Mouse (Mus musculus) kidney, adult 8-10 months (tissue): ENCODE measurements around the gene Kcnk3.

Experiments used
- DNase-seq, 2 experiments: peaks; one replicate each; pipeline ENCODE4 v3.0.0; 2022

Kcnk3 gene

DNA sequence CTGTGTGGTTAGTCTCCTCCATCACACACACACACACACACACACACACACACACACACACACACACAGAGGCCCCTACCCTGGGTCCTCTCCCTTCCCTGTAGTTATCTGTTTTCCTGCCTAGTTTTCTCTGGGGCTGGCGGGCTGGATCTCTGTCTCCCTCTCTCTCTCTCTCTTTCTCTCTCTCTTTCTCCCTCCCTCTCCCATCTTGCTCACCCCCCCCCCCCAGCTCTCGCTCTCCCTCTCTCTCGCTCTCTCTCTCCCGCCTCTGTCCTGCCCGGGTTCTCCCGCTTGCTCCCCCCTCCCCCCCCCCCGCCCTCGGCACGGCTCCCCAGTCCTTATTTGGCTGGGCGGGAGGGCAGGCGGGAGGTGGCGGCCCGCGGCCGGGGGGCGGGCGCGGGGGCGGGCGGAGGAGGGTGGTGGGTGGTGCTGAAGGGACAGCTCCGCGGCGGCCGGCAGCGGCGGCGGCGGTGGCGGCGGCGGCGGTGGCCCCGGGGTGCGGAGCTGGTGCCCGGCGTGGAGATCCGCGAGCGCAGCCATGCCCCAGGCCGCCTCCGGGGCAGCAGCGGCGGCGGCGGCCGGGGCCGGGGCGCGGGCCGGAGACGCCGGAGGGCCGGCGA is at the start of gene Kcnk3:
TSS of gene Kcnk3 (plus strand) at position 490 of the 620 bp plus-strand sequence.
- peak; percentile 30 to 44 for DNase-seq

DNA sequence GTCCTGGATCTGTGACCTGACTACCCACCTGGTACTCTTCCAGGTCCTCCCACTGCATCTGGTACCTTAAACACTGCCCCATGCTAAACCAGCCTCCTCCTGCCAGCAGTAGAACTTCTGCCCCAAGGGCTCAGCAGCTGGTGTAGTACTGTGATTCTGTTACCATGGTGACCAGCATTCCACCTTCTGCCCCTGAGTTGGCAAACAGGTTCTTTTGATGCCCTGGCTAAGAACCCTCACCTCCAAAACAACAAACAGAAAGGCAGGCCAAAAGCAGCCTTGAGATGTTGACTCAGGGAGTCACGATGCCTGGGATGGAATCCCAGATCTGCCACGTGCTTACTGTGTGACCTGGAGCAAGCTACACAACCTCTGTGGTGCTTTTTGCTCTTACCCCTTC is 42.3 kb upstream of the Kcnk3 start, which contains the start of gene Cib4:
TSS of gene Cib4 (minus strand) at position 139 of the 400 bp plus-strand sequence.
- peak in 1 of 2 experiments; percentile 23 for DNase-seq

DNA sequence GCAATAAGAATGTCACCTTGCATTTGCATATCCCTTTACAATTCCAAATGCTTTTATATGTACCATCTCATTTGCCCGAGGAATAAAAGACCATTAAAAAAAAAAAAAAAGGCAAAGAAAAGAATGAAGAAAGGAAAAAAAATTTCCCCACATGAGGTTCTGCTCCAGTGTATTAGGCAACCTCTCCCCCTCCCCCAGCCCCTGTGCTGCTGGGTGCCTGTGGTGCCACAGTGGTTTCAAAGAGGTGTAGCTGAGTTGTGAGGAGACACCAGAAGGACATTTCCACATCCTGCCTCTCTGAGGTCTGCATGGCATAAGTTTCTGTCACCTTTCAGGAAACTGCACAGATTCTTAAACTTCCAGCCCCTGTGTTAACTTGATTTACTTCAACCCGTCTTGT is 39.3 kb upstream of the Kcnk3 start:
- no peak for DNase-seq

DNA sequence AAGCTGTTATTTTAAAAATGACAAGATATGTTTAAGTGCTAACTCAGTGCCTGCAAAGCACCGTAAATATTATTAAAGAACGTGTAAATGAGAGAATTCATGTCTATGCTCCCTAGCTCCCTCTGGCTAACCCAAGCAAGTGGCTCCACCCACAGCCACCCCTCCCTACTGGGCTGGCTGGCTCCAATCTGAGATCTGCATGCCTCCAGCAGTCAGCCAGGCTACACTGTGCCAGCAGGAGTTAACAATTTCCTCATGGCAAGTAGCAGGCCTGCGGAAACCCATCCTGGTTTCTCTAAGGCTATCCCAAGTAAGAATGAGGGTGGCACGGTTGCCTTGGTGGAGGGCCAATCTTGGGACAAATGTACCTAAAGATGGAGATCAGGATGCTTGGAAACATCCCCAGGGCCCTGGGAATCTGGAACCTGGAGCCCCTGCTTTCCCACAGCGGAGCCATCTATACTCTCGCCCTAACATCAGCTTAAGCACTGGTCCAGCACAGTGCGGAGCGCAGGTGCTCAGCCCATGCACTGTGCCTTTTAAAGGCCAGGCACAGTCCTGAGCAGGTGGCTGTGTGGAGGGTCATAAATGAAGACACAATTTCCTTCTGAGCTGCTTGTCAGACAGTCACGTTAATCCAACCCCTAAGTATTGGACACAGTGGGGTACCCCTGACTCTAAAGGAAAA is 37.5 kb upstream of the Kcnk3 start:
- DNase-seq: no peak

DNA sequence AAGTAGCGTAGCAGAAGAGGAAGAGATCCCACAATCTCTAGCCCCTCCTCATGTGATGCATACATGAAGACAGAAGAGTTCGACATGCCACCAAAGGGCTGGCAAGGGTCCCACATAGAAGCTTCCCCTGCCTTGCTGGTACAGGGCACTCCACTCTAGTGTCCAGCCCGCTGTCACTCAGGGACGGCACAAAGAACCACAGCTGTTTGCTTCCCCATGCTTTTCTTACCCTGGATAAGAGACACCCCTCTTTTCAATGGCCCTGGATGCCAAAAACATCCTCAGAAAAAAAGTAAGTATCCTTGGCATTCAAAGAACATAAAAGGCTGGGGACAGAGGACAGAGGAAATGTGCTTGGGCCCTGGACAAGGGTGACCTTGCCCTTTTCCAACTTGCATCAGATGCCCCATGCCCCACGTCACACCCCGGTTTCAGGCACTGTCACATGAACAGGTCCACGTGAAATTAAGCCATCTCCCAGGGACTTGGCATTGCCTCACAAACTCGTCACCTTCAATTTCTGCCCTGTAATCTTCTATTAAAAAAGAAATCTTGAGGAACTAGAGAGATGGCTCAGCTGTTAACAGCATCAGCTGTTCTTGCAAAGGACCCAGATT is 36.8 kb upstream of the Kcnk3 start:
- DNase-seq: no peak

DNA sequence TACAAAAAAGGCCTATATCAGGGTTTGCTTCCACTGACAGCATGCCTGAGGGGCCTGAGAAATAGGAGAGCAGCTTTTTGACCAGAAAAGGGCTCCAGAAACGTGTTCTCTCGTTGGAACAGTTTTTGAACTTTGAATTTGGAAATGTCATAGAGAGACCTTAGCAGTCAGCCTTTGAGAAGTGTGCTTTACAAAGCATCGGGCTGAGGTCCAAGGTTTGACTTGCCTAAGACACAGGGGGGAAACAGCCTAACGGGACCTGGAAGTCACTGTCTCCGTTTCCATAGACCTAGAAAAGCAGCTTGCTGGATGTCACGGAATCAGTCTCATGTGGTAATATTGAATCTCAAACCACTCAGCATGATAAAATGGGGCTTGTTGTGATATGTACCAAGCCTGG is 36.0 kb upstream of the Kcnk3 start:
- DNase-seq: no peak

DNA sequence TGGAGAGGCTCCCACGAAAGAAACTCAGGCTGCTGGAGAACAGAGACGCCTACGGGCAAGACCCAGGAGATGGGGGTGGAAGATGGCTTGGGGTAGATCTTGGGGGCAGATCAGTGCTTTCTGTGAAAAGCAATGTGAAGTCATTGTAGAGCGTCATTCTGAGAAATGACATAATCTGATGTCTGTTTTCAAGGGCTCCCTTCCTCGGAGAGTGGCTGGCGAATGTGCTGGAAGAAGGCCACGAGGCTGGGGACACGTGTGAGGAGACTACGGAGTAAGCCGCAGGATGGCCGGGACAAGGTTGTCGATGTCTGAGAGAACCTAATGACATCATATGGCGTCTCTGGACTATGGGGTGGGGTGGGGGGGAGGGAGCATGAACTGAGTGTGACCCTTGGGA is 34.0 kb upstream of the Kcnk3 start:
- DNase-seq: no peak

DNA sequence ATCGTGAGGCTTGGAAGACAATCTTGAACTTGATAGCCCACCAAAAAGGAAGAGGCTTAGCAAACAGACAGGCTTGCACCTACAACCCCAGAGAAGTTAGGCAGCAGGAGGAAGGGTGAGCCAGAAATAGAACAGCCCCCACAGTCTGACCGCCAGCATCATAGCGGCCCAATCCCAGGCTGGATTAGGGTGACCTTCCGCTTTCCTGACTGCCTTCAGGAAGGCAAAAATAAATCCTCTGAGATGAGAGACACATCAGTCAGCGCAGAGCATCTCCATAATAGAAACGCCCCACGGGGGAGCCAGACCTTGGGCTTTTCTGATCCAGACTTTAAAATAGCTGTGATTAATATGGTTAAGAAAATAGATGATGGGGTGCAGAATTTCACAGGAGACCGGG is 33.0 kb upstream of the Kcnk3 start:
- DNase-seq: no peak

DNA sequence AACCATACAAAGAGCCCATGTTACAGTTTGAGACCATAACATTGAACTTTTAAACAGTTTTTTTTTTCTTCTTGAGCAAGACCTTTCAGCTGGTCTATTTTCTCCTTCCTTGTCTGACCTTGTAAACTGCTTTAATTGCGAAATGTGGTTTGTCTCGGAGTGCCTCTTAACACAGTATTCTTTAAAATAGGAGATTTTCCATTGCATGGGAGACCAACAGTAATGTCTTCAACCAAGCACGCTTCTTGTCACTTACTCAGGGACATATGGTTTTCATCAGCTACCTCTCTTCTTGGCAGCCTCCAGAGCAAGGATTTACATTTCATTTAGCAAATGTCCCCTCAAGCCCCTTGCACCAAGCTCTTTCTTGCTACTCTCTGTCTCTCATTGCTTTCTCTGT is 31.7 kb upstream of the Kcnk3 start:
- no peak for DNase-seq

DNA sequence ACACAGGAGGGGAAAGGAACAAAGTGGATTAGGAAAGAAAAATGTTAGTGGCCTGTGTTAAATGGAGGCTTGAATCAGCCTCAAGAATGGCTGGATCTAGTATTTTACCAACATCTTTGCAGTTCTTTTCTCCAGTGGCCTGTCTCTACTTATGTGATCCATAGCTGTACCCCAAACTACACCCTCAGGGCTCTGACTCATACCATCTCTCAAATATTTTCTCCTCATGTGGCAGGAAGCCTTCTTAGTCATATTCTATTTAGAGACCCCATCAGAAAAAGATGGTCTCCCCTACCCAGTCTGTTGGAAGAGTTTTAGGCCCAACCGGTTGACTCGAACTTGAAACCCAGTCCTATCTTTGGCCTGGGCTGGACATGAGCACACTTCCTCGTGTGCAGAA is 28.5 kb upstream of the Kcnk3 start:
- DNase-seq: no peak

DNA sequence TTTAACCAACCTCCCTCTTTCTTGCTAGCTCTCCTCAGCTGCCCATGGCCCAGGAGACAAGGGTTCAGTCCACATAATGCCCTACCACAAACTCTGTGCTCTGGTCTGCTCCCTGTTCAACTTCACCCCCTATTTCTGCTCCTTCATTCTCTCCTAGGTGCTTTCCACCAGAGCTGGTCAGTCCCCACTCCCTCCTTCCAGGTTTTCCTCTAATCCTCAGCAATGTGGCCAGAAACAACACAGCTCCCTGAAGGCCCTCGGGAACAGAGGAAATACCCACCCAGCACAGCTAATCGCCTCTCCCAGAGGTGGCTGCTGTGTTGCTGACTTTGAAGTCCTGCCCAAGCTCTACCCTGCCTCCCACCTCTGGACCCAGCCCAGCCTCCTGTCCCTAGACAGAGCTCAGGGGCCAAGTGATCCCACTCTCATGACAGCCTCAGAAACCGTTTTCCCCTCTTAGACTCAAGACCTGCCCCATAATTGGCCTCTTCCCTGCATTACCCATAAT is 27.9 kb upstream of the Kcnk3 start:
- no peak for DNase-seq

DNA sequence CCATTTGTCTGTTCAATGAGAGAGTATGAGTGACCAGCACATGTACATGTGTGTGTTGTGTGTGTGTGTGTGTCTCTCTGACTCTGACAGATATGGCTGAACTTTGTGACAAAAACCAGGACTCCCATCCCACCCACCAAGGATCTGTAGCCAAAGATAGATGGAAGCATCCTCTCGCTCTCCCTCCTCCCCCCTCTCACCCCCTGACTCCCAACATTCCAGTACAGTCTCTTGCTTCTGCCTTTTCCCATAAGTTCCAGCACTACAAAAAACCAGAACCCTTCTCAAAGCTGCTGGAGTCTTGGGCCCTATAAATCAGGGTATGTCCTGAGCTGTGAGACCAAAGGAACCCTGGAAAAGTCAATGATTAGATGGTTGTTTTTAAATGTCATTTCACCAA is 19.5 kb upstream of the Kcnk3 start:
- DNase-seq: no peak

DNA sequence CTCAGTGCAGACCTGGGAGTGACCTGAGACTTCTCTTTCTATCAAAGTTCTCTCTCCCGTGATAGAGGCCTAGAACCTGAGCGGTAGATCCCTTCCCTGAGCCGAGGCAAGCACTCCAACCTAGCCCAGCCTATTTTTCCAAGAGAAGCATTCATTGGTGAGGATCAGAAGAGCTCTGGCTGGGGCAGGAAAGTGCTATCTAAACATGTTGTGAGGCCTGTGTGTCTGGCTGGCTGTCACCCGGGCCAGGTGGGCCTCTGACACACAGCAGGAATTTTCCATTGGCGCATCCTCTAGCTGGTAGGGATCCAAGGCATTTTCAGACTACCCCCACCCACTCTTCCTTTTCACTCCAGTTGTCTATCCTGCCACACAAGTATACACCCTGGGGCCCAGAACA is 16.1 kb upstream of the Kcnk3 start:
- DNase-seq: no peak

DNA sequence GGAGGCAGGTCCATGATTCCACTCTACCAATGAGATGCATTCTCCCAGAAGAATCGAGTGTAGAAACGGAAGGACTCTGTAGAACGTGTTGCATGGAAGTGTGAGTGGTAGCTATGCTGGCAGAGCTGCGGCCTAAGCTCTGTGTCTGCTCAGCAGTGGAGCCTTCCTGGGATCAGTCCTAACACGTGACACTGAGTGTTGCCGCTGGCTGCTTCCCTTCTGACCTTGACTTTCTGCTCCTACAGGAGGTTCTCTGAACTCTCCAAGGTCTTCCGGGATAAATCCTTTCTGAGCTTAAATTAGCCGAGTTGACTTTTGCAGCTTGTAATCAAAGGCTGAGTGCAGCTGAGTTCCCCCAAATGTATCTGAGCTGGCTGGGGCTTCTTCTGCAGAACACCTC is 13.6 kb upstream of the Kcnk3 start:
- no peak for DNase-seq

DNA sequence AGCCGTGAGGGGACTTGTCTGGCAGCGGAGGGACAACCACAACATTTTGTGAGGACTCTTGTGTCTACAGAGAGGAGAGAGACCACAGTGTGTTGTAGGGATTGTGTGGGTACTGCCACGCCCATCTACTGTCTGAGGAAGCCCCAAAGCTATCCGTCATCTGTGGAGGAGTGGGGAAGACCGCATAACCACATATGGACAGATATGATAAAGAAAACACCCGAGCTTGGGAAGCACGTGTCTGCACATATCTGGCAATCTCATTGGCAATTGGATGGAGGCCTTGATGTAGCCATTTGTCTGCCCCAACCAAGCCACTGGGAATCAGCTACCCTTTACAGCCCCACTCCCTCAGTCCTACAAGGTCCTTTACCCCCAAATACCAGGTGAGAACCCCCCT is 11.7 kb upstream of the Kcnk3 start:
- no peak for DNase-seq

DNA sequence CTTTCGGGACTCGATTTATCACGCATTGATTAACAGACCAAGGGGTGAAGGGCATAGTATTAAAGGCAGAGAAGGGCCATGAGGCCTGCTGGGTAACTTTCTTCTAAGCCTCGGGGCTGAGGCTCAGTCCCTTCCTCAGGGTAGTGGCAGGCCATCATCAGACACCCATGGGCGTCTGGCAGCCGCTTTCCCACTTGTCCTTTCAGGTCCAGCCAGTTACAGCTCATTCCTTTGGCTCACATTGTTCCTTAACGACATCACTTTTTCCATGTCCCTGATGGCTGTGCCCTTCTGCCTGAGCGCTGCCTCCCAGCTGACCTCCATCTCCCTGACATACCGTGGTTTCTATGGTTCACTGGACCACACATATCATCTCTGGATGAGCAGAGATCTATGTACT is 10.7 kb upstream of the Kcnk3 start:
- no peak for DNase-seq

DNA sequence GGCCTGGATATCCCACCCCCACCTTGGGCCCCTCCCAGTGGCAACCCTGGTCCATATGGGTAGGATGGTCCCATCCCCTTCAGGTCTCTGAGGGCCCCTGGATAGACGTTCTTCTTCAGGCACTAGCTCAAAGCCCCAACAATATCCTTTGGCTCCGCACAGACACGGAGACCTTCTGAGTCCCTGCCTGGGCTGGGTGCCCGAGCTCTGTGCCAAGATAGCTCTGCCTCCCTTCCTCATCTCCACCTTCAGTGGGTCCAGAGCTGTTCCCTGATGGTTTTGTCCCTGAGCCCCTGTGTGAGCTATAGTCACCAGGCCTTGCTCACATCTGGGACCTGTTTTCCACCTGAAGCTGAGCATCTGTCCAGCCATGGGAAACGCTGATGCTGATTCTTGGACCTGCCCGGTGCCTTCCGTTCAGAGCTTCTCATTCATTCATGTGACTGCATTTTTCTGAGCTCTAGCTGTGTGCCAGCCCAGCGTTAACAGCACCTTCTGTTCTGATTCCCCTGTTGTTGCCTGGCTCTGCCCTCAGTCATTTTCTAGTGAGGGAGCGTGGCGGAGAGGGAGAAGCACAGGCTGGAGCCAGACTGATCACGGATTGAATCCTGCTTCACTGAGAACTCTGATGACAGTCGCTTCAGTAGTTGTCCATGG is 10.2 kb upstream of the Kcnk3 start:
- DNase-seq: no peak

DNA sequence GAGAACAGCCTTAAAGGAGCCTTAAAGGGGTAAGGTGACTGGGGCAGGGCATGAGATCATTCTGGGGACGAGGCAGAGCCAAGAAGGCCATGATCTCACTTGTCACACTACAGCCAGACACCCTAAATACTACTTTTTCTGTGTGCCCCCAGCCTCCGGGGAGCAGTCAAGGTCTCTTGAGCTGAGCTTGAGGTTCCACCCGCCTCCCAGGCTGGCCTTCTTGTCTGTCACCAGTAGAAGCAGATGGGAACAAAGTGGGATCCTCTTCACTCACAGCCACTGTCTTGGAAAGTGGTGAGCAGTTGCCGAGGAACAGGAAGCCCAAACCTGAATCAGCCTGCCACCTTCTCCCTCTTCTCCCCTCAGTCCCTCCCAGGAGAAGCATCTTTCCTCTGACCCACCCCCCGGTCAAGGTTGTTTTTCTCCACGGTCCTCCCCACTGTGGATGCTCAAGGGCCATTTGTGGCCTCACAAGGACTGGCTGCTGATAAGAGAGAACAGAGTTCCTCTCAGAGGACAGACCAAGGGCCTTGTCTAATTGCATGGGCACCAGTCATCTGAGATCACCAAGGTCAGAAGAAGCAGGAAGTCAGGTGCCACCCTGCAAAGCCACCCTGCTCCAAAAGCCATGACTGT is 9.4 kb upstream of the Kcnk3 start:
- DNase-seq: no peak

DNA sequence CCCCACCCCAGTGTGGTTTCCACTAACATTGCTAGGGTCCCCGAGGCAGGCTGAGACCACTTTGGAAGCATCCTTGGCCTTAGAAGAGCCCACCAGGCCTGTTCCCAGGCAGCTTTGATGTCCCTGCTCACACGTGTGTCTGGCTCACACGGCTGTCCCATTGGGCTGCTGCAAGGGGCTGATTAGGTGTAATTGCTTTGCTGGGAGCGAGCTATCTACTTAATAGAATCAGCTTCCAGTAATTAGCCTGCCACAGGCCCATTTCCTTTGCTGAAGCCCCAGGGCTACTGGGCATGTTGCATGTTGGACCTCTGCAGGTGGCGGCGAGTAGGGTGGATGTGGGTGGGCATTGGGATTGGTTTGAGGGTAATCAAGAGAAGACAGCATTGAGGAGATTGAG is 7.2 kb upstream of the Kcnk3 start:
- no peak for DNase-seq

DNA sequence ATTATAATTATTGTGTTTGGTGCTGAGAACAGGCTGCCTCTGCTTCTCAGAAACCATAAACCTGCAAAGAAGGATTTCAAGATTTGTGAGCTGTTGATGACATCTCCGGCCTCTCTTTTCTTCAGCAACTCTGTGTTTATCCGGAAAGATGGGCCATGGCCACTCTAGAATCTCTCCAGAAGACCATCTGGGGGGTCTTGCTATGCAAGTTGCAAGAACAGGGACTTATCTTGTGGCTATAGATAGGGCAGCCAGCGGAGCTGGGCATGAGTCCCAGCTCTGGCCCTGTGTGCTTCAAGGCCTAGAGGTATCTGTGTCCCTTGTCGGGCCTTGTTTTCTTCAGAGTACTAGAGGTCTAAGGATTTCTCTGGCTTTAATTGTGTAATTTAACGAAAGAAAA is 6.0 kb upstream of the Kcnk3 start:
- DNase-seq: no peak

DNA sequence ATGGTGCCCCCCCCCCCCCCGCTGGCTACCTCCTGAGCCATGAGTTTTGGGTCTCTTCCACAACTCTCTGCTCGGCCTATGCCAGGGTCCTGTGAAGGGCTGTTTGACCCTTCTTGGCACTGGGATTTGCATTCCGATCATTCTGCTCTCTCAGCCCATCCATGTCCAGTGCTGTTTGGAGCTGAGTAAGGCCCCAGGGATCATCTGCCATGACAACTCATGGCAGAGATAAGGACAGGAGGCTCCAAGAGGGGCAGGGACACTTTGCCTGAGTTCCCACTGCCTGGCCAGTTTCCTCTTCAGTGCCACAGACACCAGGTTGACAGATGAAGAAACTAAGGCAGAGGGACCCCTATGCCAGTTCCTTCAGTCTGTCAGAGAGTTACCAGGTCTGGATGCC is 1.4 kb upstream of the Kcnk3 start:
- DNase-seq: no peak

DNA sequence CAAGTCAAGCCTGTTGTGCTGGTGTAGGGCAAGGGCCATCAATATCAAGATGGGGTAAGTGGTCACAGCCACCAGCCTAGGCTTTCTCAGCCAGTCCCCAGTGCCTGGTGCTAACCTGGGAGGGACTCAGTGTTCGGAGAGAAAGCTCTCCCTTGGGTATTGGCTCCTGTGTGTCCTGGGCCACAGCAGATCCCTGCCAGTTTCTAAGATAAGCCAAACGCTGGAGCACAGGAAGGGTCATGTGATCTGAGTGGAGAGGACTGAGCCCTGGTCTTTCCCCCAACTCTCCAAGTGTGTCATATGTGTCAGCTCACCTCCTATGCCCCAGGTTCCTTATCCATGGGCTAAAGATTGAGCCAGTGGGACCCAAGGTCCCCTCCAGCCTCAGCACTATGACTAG is 869 bp upstream of the Kcnk3 start:
- DNase-seq: no peak

DNA sequence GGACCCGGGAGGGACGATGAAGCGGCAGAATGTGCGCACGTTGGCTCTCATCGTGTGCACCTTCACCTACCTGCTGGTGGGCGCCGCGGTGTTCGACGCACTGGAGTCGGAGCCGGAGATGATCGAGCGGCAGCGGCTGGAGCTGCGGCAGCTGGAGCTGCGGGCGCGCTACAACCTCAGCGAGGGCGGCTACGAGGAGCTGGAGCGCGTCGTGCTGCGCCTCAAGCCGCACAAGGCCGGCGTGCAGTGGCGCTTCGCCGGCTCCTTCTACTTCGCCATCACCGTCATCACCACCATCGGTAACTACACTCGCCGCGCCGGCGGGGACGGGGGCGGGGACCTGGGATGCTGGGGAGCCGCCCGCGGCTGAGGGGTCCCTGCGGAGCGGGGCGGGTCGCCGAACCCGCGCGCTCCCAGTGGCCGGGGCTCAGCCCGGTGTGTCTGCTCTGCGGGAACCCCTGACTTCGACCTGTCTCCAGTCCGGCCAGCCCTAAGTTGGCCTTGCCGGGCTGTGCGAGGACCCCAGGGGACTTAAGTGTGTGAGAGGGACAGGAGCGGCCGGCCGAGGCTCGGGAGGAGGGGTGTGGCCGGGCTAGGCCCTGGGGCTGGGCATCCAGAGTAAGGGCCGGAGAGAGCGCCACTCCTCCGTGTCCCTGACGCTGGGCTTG is 465 bp downstream of the Kcnk3 start:
- no peak for DNase-seq
